Mouse (Mus musculus) right cerebral cortex, postnatal 10 days (tissue): ENCODE data around the gene Lrrc39.

ENCODE experiments used
- DNase-seq, 2 experiments: peaks; one replicate each; pipeline ENCODE4 v3.0.0; 2021; ENCODE audit warnings: low spot score in 2 of 2

Gene Lrrc39

DNA sequence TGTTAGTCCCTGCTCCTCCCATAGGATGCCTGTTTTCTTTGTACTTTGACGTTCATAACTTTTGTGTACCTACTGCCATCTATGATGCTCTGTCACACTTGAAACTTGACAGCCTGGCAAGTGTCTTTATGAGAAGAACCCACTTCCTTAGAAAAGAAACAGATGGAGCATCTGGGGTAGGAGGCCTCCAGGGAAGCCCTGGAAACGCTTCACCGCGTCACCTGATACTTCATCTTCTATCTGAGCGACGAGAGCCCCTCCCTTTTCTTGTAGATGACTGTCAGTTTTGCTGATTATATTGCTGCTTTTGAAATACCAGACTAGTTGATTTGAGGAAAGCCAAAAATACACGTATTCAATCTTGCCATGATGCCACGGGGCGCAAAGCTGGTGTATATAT is 41.8 kb downstream of the Lrrc39 start:
- no peak for DNase-seq

DNA sequence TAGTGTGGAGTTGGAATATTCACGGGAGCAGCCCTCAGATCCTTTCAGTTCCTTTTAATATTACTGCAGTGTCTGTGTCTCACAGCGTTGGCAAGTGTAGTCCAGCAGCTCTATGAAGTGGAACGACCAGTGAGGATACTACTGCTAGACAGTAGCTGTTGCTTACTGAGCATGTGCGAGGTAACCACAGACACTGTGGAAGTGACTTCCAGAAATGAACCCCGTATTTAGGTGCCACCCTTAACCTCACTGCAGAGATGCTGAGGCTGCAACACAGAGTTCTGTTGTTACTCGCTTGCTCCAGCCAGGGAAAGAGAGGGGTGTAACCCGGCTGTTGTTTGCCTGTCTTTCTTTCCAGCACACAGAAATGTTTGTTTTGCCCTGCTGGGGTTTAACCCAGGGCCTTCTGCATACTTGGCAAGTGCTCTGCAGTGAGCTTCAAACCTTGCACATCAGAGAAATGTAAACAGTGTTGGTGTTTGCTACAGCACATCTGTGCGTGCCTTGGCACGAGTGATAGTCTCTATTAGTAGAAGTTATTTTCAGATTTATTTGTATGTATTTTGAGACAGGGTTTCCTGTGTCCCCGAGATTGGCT is 51.6 kb downstream of the Lrrc39 start, which contains the start of gene Trmt13:
Gene Trmt13, minus strand, starts transcription at position 293 of the 598 bp plus-strand sequence.
- DNase-seq = no peak

DNA sequence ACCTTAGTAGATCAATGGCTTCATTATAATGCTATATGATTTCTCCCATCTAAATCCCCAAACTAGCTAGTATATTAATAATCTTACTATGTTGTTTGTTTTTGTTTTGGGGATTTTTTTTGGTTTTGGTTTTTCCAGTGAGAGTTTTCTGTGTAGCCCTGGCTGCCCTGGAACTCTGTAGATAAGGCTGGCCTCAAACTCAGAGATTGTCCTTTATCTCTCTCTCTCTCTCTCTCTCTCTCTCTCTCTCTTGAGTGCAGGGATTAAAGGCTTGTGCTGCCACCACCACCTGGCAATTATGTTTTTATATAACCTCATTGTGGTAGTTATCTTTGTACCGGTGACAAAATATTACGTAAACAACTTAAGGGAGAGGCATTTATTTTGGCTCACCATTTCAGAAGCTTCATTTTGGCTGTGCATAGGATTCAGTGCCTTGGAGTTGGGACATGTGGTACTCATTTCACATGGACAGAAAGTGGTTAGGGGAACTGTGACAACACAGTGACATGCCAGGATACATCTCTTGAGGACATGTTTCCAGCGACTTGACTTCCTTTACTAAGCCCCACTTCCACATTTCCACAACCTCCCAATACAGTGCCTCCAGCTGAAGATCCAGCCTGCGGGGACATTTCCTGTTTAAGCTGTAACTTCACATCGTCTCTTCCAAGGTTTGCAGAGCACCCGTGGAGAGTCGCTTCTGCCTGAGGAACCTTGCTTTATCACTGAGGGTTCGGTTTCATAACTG is 52.7 kb downstream of the Lrrc39 start:
- DNase-seq = no peak

DNA sequence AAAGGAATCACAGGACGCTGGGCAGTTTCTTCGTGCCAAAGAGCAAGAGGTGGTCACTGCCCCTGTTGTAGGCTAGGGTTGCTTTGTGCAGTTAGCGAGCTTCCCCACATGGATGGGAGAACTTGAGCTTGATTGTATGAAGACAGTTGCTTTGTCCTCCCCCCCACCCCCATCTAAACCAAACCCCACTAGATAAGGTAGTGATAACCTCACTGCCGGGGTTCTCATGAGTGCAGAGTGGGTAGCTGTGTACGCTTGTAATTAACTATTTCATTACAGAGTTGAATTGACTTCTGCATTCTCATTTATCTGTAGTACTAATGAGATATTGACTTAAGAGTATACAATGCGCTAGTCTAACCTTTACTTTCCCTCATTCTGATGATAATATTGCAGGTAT is 56.1 kb downstream of the Lrrc39 start:
- DNase-seq = no peak

DNA sequence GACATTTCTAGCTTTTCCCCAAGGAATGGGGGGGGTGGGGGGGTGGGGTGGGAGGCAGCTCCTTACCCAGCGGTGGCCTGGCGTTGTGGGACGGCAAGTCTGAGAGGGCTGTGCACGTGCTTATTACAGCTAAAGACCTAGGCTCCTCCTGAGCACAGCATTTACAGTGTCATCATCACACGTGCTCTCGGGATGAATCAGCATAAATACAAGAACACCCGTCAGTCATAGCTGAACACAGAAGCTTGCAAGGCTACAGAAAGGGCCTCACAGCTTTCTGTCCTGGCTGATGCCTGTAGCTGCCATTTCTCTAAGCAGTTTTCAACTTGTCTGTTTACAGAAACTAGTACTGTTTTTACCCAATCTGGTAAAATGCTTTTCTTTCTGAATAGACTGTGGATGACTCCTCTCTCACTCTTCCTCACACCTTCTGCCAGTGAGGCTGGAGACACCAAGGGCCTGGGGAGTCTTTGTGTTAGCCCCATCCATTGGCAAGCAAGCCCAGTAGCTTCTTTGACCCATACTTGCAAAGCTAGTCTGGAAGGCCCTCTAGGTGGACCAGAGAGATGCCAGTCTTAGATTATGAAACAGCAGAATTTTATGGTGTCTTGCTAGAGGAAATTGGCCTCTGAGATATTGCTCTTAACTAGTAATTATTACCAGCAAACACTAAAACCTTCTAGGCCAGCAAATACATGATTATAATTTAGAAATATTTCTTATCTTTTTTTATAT is 58.0 kb downstream of the Lrrc39 start:
- no peak for DNase-seq

DNA sequence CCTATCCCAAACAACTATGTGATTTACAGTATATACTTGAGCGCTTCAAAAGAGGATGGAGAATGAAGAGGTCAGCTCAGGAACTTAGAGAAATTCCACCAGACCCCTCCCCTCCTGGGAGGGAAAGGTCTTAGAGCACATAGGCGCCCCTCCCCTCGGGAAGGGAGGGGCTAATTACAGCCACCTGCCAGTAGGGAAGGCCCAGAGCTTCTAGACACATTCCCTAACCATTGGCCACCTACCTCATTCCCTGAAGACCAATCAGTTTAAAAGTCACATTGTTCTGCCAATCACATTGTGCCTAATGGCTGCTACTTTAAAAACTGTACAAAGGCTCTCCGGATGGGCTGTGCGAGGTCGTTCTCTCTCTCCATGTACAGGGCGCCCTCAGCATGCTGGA is 59.9 kb downstream of the Lrrc39 start:
- DNase-seq = no peak

DNA sequence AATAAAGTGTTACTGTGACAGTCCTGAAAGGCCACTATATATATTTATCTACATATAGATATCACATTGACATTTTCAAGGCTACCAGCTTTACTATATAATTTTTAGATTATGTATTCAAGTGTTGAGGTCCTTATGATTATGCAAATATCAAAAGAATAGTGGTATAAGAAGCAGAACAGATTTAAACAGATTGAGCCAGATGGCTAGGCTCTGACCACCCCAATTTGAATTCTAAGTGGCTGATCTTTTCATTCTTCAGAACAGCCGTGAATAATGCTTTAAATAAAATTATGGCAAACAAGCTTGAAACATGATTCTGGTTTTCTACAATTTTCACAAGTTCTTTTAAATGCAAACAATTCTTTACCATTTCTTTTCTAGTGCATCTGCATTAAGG is 68.7 kb downstream of the Lrrc39 start:
- no peak for DNase-seq
